Mouse (Mus musculus) midbrain, embryonic 16.5 days (tissue): ENCODE measurements around the gene Gm49405. TPM values are rescaled to one million over a fixed set of nuclear protein-coding genes. Genes with fewer than 3 reads are reported as not detected.

Experiments used
- ATAC-seq: fragments of 200-750 bp; cut with Nextera tagmentation; 2 replicates; pipeline ENCODE4 v1.8.0; 2017; ENCODE audit warnings: moderate TSS enrichment
- H3K27ac ChIP-seq: fragments of 300-500 bp; sonication (generic); 2 replicates; pipeline ENCODE4 v1.5.1; 2014; ENCODE audit warnings: mild to moderate bottlenecking, low read length, mixed read lengths
- H3K27me3 ChIP-seq: fragments of 300-500 bp; sonication (generic); 2 replicates; pipeline ENCODE4 v1.6.1; 2014; ENCODE audit warnings: low read depth, low read length, mixed read lengths; ENCODE audit not compliant: control insufficient read depth, insufficient read depth
- H3K36me3 ChIP-seq: fragments of 300-500 bp; sonication (generic); 2 replicates; pipeline ENCODE4 v1.6.1; 2014; ENCODE audit warnings: mild to moderate bottlenecking, low read length, moderate library complexity, mixed read lengths; ENCODE audit not compliant: control insufficient read depth, insufficient read depth
- H3K4me1 ChIP-seq: fragments of 300-500 bp; sonication (generic); 2 replicates; pipeline ENCODE4 v1.6.1; 2014; ENCODE audit warnings: mild to moderate bottlenecking, low read length, mixed read lengths; ENCODE audit not compliant: control insufficient read depth, insufficient read depth
- H3K4me2 ChIP-seq: fragments of 300-500 bp; sonication (generic); 2 replicates; pipeline ENCODE4 v1.6.1; 2014; ENCODE audit warnings: mild to moderate bottlenecking, low read length, mixed read lengths
- H3K4me3 ChIP-seq: fragments of 300-500 bp; sonication (generic); 2 replicates; pipeline ENCODE4 v1.5.1; 2014; ENCODE audit warnings: low read depth, mild to moderate bottlenecking, low read length, moderate library complexity, mixed read lengths
- H3K9ac ChIP-seq: fragments of 300-500 bp; sonication (generic); 2 replicates; pipeline ENCODE4 v1.6.1; 2014; ENCODE audit warnings: low read depth, low read length, mixed read lengths
- H3K9me3 ChIP-seq: fragments of 300-500 bp; sonication (generic); replicated peaks from 2 replicates; pipeline ENCODE4 v1.6.1; 2014; ENCODE audit warnings: mild to moderate bottlenecking, low read length, mixed read lengths; ENCODE audit not compliant: control insufficient read depth, poor library complexity, severe bottlenecking
- WGBS: fragments of 180-500 bp; shearing (Covaris S2); extraction: QIAGEN DNeasy Blood & Tissue Kit; methylation state at CpG from one replicate; pipeline ENCODE4 v1.1.7; 2014; 5-methylcytosine and 5-hydroxymethylcytosine counted together
- polyA plus RNA-seq: library from polyadenylated mRNA; unstranded; fragments of >200 nt; fragmentation: Nextera tagmentation; extraction: Ambion mirVana; gene quantifications from 2 replicates; pipeline ENCODE4 v1.2.1, GENCODE M21; 2015

Gm49405 gene
- polyA plus RNA-seq, 1 experiment from 2014 or later, result 6.4 TPM

GRCm38 (mm10) chr19:3980917-3981316 is 19.5 kb upstream of the Gm49405 start:
- H3K27me3 ChIP-seq, result no peaks in the 10 kb centered on the region
- H3K9ac ChIP-seq, result no peak overlapping the region
- no peaks in the 10 kb centered on the region for H3K9me3 ChIP-seq
- H3K27ac ChIP-seq, result no peak overlapping the region
- H3K4me2 ChIP-seq, result no peak overlapping the region
- H3K4me3 ChIP-seq, result no peak overlapping the region
- H3K36me3 ChIP-seq, result no peaks in the 10 kb centered on the region
- WGBS, result 82% methylated on average over 9 of the region's 9 CpGs
- ATAC-seq, result no peak
- no peaks in the 10 kb centered on the region for H3K4me1 ChIP-seq

GRCm38 (mm10) chr19:3983527-3984200 is 16.8 kb upstream of the Gm49405 start:
- Histone ChIP-seq H3K4me2 (no peak overlapping the region), H3K36me3 (no peaks in the 10 kb centered on the region), H3K27me3 (no peaks in the 10 kb centered on the region), H3K9me3 (no peaks in the 10 kb centered on the region), H3K27ac (no peak overlapping the region), H3K4me1 (no peaks in the 10 kb centered on the region), H3K9ac (no peak overlapping the region), H3K4me3 (no peak overlapping the region)
- 33% methylated on average over 9 of the region's 9 CpGs for WGBS
- no peak for ATAC-seq

GRCm38 (mm10) chr19:3985261-3985681 is 15.2 kb upstream of the Gm49405 start:
- no peaks in the 10 kb centered on the region for H3K36me3 ChIP-seq
- H3K27me3 ChIP-seq, result no peaks in the 10 kb centered on the region
- no peak for ATAC-seq
- no peak overlapping the region for H3K4me2 ChIP-seq
- WGBS, result 14% methylated on average over 8 of the region's 8 CpGs
- H3K9ac ChIP-seq, result no peak overlapping the region
- no peaks in the 10 kb centered on the region for H3K9me3 ChIP-seq
- no peak overlapping the region for H3K4me3 ChIP-seq
- no peak overlapping the region for H3K27ac ChIP-seq
- H3K4me1 ChIP-seq, result no peaks in the 10 kb centered on the region

GRCm38 (mm10) chr19:3986334-3986733 is 14.1 kb upstream of the Gm49405 start, which contains the start of gene Acy3:
Gene Acy3 (plus strand): TSS chr19:3986570.
- 13% methylated on average over 8 of the region's 8 CpGs for WGBS
- H3K4me1 ChIP-seq, result no peaks in the 10 kb centered on the region
- H3K4me2 ChIP-seq, result no peak within 1 kb of the TSS
- no peak within 1 kb of the TSS for H3K4me3 ChIP-seq
- no peaks in the 10 kb centered on the region for H3K9me3 ChIP-seq
- H3K27ac ChIP-seq, result no peak within 1 kb of the TSS
- no peak for ATAC-seq
- no peaks in the 10 kb centered on the region for H3K27me3 ChIP-seq
- no peaks in the 10 kb centered on the region for H3K36me3 ChIP-seq
- no peak within 1 kb of the TSS for H3K9ac ChIP-seq

GRCm38 (mm10) chr19:3988066-3988465 is 12.4 kb upstream of the Gm49405 start:
- H3K4me3 ChIP-seq, result no peak overlapping the region
- WGBS, result 84% methylated on average over 14 of the region's 14 CpGs
- ATAC-seq, result no peak

GRCm38 (mm10) chr19:3988750-3989149 is 11.7 kb upstream of the Gm49405 start:
- no peak overlapping the region for H3K4me2 ChIP-seq
- no peak overlapping the region for H3K4me3 ChIP-seq
- H3K9me3 ChIP-seq, result no peaks in the 10 kb centered on the region
- WGBS, result 90% methylated on average over 4 of the region's 4 CpGs
- no peaks in the 10 kb centered on the region for H3K4me1 ChIP-seq
- ATAC-seq, result no peak
- no peaks in the 10 kb centered on the region for H3K27me3 ChIP-seq
- H3K9ac ChIP-seq, result no peak overlapping the region
- no peaks in the 10 kb centered on the region for H3K36me3 ChIP-seq
- no peak overlapping the region for H3K27ac ChIP-seq

More at GRCm38 (mm10) chr19:3988066-3988465, 12.4 kb upstream of the Gm49405 start:
- Histone ChIP-seq H3K27me3 (no peaks in the 10 kb centered on the region), H3K4me1 (no peaks in the 10 kb centered on the region), H3K4me2 (no peak overlapping the region), H3K36me3 (no peaks in the 10 kb centered on the region), H3K27ac (no peak overlapping the region), H3K9me3 (no peaks in the 10 kb centered on the region), H3K9ac (no peak overlapping the region)

- ATAC-seq, result no peak
- H3K4me3 ChIP-seq, result no peak overlapping the region
- H3K27ac ChIP-seq, result no peak overlapping the region
- H3K36me3 ChIP-seq, result no peaks in the 10 kb centered on the region
- no peak overlapping the region for H3K4me2 ChIP-seq
- no peak overlapping the region for H3K9ac ChIP-seq
- H3K4me1 ChIP-seq, result no peaks in the 10 kb centered on the region
- H3K9me3 ChIP-seq, result no peaks in the 10 kb centered on the region
- WGBS, result 70% methylated on average over 6 of the region's 6 CpGs
- H3K27me3 ChIP-seq, result no peaks in the 10 kb centered on the region
These were observed 9.6 kb upstream of the Gm49405 start for GRCm38 (mm10) chr19:3990804-3991203.

GRCm38 (mm10) chr19:3991562-3991961 is 8.9 kb upstream of the Gm49405 start:
- H3K36me3 ChIP-seq, result no peaks in the 10 kb centered on the region
- H3K9me3 ChIP-seq, result no peaks in the 10 kb centered on the region
- H3K27me3 ChIP-seq, result no peaks in the 10 kb centered on the region
- ATAC-seq, result no peak
- no peak overlapping the region for H3K27ac ChIP-seq
- H3K4me3 ChIP-seq, result no peak overlapping the region
- H3K4me1 ChIP-seq, result no peaks in the 10 kb centered on the region
- no peak overlapping the region for H3K9ac ChIP-seq
- H3K4me2 ChIP-seq, result no peak overlapping the region
- 96% methylated on average over 3 of the region's 3 CpGs for WGBS

GRCm38 (mm10) chr19:3991966-3992365 is 8.5 kb upstream of the Gm49405 start:
- no peaks in the 10 kb centered on the region for H3K27me3 ChIP-seq
- H3K9me3 ChIP-seq, result no peaks in the 10 kb centered on the region
- WGBS, result 87% methylated on average over 3 of the region's 3 CpGs
- H3K36me3 ChIP-seq, result no peaks in the 10 kb centered on the region
- no peak overlapping the region for H3K4me3 ChIP-seq
- H3K27ac ChIP-seq, result no peak overlapping the region
- no peak overlapping the region for H3K9ac ChIP-seq
- no peak for ATAC-seq
- no peak overlapping the region for H3K4me2 ChIP-seq
- no peaks in the 10 kb centered on the region for H3K4me1 ChIP-seq
